8 mouse cellular contexts compared by ENCODE assay signal in the genomic region with DNA sequence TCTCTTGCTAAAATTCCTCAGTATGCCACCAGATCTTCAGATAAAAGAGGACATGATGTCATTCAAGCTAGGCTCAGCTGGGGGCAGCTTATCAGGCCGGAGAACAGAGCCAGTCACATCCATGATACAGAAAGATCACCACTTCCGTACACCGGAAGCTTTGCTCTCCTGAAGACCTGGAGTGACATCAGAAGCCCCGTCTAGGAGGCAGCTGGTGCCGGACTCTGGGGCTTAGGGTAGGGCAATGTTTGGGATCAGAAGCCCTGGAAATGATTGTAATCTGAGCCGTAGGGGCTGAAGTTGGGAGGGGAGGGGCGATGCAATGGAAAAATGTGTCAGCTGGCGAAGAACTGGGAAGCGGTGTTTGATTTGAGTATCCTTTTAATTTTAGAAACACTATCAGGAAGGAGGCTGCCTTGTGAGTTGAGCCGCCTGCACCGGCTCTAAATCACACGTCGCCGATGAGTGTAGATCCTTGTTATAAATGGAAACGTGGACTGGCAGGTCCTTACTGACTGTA. TPM values are rescaled to one million over a fixed set of nuclear protein-coding genes. Genes with fewer than 3 reads are reported as not detected.
DNase-seq lines count a peak whose midpoint lies in the region; ATAC-seq and TF ChIP-seq lines count a peak whose summit lies in the region.

No protein-coding gene starts in this region.

- peak overlapping the region; percentile 54 for H3K4me2 ChIP-seq in heart, embryonic 11.5 days
- H3K4me2 ChIP-seq in kidney, embryonic 14.5 days (replicated peaks; ENCODE audit: low read depth, low read length): peak overlapping the region; percentile 42

- no peaks in the 10 kb centered on the region for H3K79me2 ChIP-seq in C2C12 (ENCODE audit: control insufficient read depth, insufficient read depth)

- intact Hi-C loops in left cerebral cortex, postnatal 36 days (cut with DNase I): no loop called here

- no peak for TF ChIP-seq CTCF in C2C12 (IDR thresholded peaks at IDR 0.05; ENCODE audit: control insufficient read depth, insufficient read depth, insufficient read length)

- DNase-seq in MN1 (ENCODE audit: low spot score): peak; percentile 69
- DNase-seq in lung, postnatal 36 days: peak; percentile 18
- no peak for DNase-seq in thymus, postnatal 0 days (ENCODE audit: low spot score)
- no peak for DNase-seq in right cerebral cortex, postnatal 10 days (ENCODE audit: low spot score in 2 of 2)
- DNase-seq in left cerebral cortex, postnatal 36 days (ENCODE audit: low spot score in 2 of 2): no peak

- H3K36me3 ChIP-seq in C2C12 (ENCODE audit: control insufficient read depth, insufficient read depth): no peaks in the 10 kb centered on the region
- H3K36me3 ChIP-seq in heart, embryonic 11.5 days (ENCODE audit: control insufficient read depth, insufficient read depth, low read length): no peaks in the 10 kb centered on the region
- H3K36me3 ChIP-seq in kidney, embryonic 14.5 days (ENCODE audit: control insufficient read depth, insufficient read depth, low read length): no peaks in the 10 kb centered on the region

- no peaks in the 10 kb centered on the region for H3K9me3 ChIP-seq in heart, embryonic 11.5 days (replicated peaks; ENCODE audit: control insufficient read depth, low read length)
- H3K9me3 ChIP-seq in kidney, embryonic 14.5 days (ENCODE audit: control insufficient read depth, low read length): no peaks in the 10 kb centered on the region

- peaks cover 18% of the 10 kb centered on the region for H3K4me1 ChIP-seq in heart, embryonic 11.5 days (ENCODE audit: control insufficient read depth, insufficient read depth, low read length)
- H3K4me1 ChIP-seq in kidney, embryonic 14.5 days (ENCODE audit: control insufficient read depth, insufficient read depth, low read length): peaks cover 10% of the 10 kb centered on the region

- H3K79me3 ChIP-seq in C2C12 (ENCODE audit: low read depth): no peaks in the 10 kb centered on the region

- ATAC-seq in heart, embryonic 11.5 days (replicated peaks; ENCODE audit: insufficient number of reproducible peaks, low FRiP score, low TSS enrichment): peak; percentile 62
- peak; percentile 54 for ATAC-seq in kidney, embryonic 14.5 days (ENCODE audit: low FRiP score, low TSS enrichment)

- H3K27ac ChIP-seq in heart, embryonic 11.5 days (ENCODE audit: low read depth, low read length): peak overlapping the region; percentile 88
- H3K27ac ChIP-seq in kidney, embryonic 14.5 days (ENCODE audit: low read depth, low read length): no peak overlapping the region

- H3K4me3 ChIP-seq in C2C12 (ENCODE audit: insufficient read depth, poor library complexity, severe bottlenecking): no peak overlapping the region
- H3K4me3 ChIP-seq in heart, embryonic 11.5 days (ENCODE audit: low read depth, low read length): no peak overlapping the region
- H3K4me3 ChIP-seq in kidney, embryonic 14.5 days (ENCODE audit: low read length): peak overlapping the region; percentile 9; the same call in 1 of the 2 replicates

- H3ac ChIP-seq in C2C12 (ENCODE audit: control insufficient read depth, insufficient read length, low read depth): peak overlapping the region; percentile 16

- no peaks in the 10 kb centered on the region for H3K27me3 ChIP-seq in C2C12 (ENCODE audit: control insufficient read depth, insufficient read depth, insufficient read length)
- no peaks in the 10 kb centered on the region for H3K27me3 ChIP-seq in heart, embryonic 11.5 days (ENCODE audit: control insufficient read depth, insufficient read depth, low read length)
- H3K27me3 ChIP-seq in kidney, embryonic 14.5 days (ENCODE audit: control insufficient read depth, insufficient read depth, low read length): no peaks in the 10 kb centered on the region

- H3K9ac ChIP-seq in heart, embryonic 11.5 days (ENCODE audit: low read depth, low read length): peak overlapping the region; percentile 13
- H3K9ac ChIP-seq in kidney, embryonic 14.5 days (ENCODE audit: low read depth, low read length): peak overlapping the region; percentile 8; the same call in 1 of the 2 replicates

- WGBS in heart, embryonic 11.5 days (ENCODE audit: insufficient replicate concordance): 3% methylated on average over 15 of the region's 15 CpGs
- WGBS in kidney, embryonic 14.5 days: 8% methylated on average over 15 of the region's 15 CpGs

TF ChIP-seq in C2C12, 6 proteins besides CTCF, POLR2A, EP300 and RAD21:
- TF ChIP-seq USF1 (IDR thresholded peaks at IDR 0.05; ENCODE audit: low read depth) (no peak), MYOG (IDR thresholded peaks at IDR 0.05; ENCODE audit: control insufficient read depth, extremely low read depth, insufficient read length) (no peak), FOSL1 (IDR thresholded peaks at IDR 0.05; ENCODE audit: insufficient read depth, low read length, poor library complexity, severe bottlenecking) (no peak), CEBPB (IDR thresholded peaks at IDR 0.05; ENCODE audit: low read depth) (no peak), MAX (IDR thresholded peaks at IDR 0.05) (no peak), MYOD1 (IDR thresholded peaks at IDR 0.05; ENCODE audit: control insufficient read depth, insufficient read length, low read depth) (no peak)

RNA-seq across cellular contexts. Expression of gene Wipi1, which starts 10.8 kb away (rescaled TPM):
- polyA plus RNA-seq in C2C12 (2012; fragmentation: generic; extraction: Trizol): 27.8 TPM
- polyA plus RNA-seq in heart, embryonic 11.5 days (2014; fragmentation: Nextera tagmentation; extraction: Ambion mirVana): 23.6 and 27.1 TPM in 2 replicates
- 15.0 and 19.6 TPM in 2 replicates for polyA plus RNA-seq in kidney, embryonic 14.5 days (2014; fragmentation: Nextera tagmentation; extraction: Ambion mirVana)
- 12.3 and 14.4 TPM in 2 replicates for polyA plus RNA-seq in thymus, postnatal 0 days (2015; fragmentation: Nextera tagmentation; extraction: Ambion mirVana)
- total RNA-seq in left cerebral cortex, postnatal 36 days (2021): 10 to 100 TPM; 22.3 to 22.7 TPM

RNA-seq across cellular contexts. Expression of gene Prkar1a, which starts 26.6 kb away (rescaled TPM):
- 237 TPM for polyA plus RNA-seq in C2C12 (2012; fragmentation: generic; extraction: Trizol)
- polyA plus RNA-seq in heart, embryonic 11.5 days (2014; fragmentation: Nextera tagmentation; extraction: Ambion mirVana): 435 and 522 TPM in 2 replicates
- polyA plus RNA-seq in kidney, embryonic 14.5 days (2014; fragmentation: Nextera tagmentation; extraction: Ambion mirVana): 273 and 367 TPM in 2 replicates
- polyA plus RNA-seq in thymus, postnatal 0 days (2015; fragmentation: Nextera tagmentation; extraction: Ambion mirVana): 353 and 361 TPM in 2 replicates
- total RNA-seq in left cerebral cortex, postnatal 36 days (2021): 100 to 1,000 TPM; 563 to 569 TPM

Comparison
In these comparisons a context has a peak if more than half of its experiments do, and no peak if none do; other contexts are left out.
1. DNase-seq: peak in MN1 (single experiment) and lung, postnatal 36 days (single experiment); none in thymus, postnatal 0 days (single experiment), right cerebral cortex, postnatal 10 days (0 of 2) and left cerebral cortex, postnatal 36 days (0 of 2).